Mouse (Mus musculus) heart, embryonic 13.5 days (tissue): ENCODE results near the gene Sertad2. TPM values are rescaled to one million over a fixed set of nuclear protein-coding genes. Genes with fewer than 3 reads are reported as not detected.

Experiments used
- ATAC-seq: fragments of 200-750 bp; cut with Nextera tagmentation; 2 replicates; pipeline ENCODE4 v1.8.0; 2017; ENCODE audit warnings: moderate TSS enrichment; ENCODE audit not compliant: insufficient number of reproducible peaks, low FRiP score, low TSS enrichment; ENCODE audit errors: extremely low read depth
- H3K27ac ChIP-seq: fragments of 300-500 bp; sonication (generic); replicated peaks from 2 replicates; pipeline ENCODE4 v1.5.1; 2015; ENCODE audit warnings: moderate library complexity, mild to moderate bottlenecking, inconsistent platforms
- H3K27me3 ChIP-seq: fragments of 300-500 bp; sonication (generic); replicated peaks from 2 replicates; pipeline ENCODE4 v1.6.1; 2015; ENCODE audit warnings: mild to moderate bottlenecking, inconsistent platforms
- H3K36me3 ChIP-seq: fragments of 300-500 bp; sonication (generic); 2 replicates; pipeline ENCODE4 v1.6.1; 2015; ENCODE audit warnings: mild to moderate bottlenecking, inconsistent platforms
- H3K4me1 ChIP-seq: fragments of 300-500 bp; sonication (generic); 2 replicates; pipeline ENCODE4 v1.6.1; 2015; ENCODE audit warnings: inconsistent platforms
- H3K4me2 ChIP-seq: fragments of 300-500 bp; sonication (generic); 2 replicates; pipeline ENCODE4 v1.6.1; 2015; ENCODE audit warnings: inconsistent platforms, mild to moderate bottlenecking, moderate library complexity
- H3K4me3 ChIP-seq: fragments of 300-500 bp; sonication (generic); 2 replicates; pipeline ENCODE4 v1.5.1; 2015; ENCODE audit warnings: moderate library complexity, mild to moderate bottlenecking, inconsistent platforms
- H3K9ac ChIP-seq: fragments of 300-500 bp; sonication (generic); 2 replicates; pipeline ENCODE4 v1.6.1; 2015; ENCODE audit warnings: inconsistent platforms, mild to moderate bottlenecking, moderate library complexity
- H3K9me3 ChIP-seq: fragments of 300-500 bp; sonication (generic); 2 replicates; pipeline ENCODE4 v1.6.1; 2016; ENCODE audit warnings: inconsistent platforms
- WGBS: fragments of 180-500 bp; shearing (Covaris S2); methylation state at CpG from one replicate; pipeline ENCODE4 v1.1.7; 2015; ENCODE audit warnings: mixed read lengths; 5-methylcytosine and 5-hydroxymethylcytosine counted together
- polyA plus RNA-seq: library from polyadenylated mRNA; unstranded; fragments of >200 nt; fragmentation: Nextera tagmentation; extraction: Ambion mirVana; gene quantifications from 2 replicates; pipeline ENCODE4 v1.2.1, GENCODE M21; 2015

The Sertad2 gene
- polyA plus RNA-seq, 1 experiment from 2014 or later = 30.5 TPM

- Histone ChIP-seq H3K9ac (peak overlapping the region; percentile 50; the same call in 1 of the 2 replicates), H3K27me3 (no peaks in the 10 kb centered on the region), H3K27ac (peak overlapping the region; percentile 37), H3K4me1 (peaks cover 71% of the 10 kb centered on the region), H3K36me3 (peaks cover 33% of the 10 kb centered on the region), H3K9me3 (no peaks in the 10 kb centered on the region), H3K4me2 (no peak overlapping the region), H3K4me3 (no peak overlapping the region)
- no peak for ATAC-seq
- 52% methylated on average over 10 of the region's 10 CpGs for WGBS
Measured at GRCm38 (mm10) chr11:20646986-20647726, 104.1 kb downstream of the Sertad2 start.

- Histone ChIP-seq H3K27me3 (no peaks in the 10 kb centered on the region), H3K27ac (0 out of 2 replicates have a peak overlapping the region, but pooled peaks have one; percentile 8), H3K4me1 (peaks cover 67% of the 10 kb centered on the region), H3K4me2 (no peak overlapping the region), H3K36me3 (peaks cover 37% of the 10 kb centered on the region), H3K4me3 (no peak overlapping the region), H3K9ac (no peak overlapping the region), H3K9me3 (no peaks in the 10 kb centered on the region)
- WGBS = 62% methylated on average over 19 of the region's 19 CpGs
- ATAC-seq = no peak
Measured at GRCm38 (mm10) chr11:20647902-20648625, 105.0 kb downstream of the Sertad2 start.

GRCm38 (mm10) chr11:20649477-20649876 lies 106.4 kb downstream of the Sertad2 start:
- Histone ChIP-seq H3K4me3 (no peak overlapping the region), H3K36me3 (peaks cover 49% of the 10 kb centered on the region), H3K27ac (no peak overlapping the region), H3K9ac (no peak overlapping the region), H3K4me1 (peaks cover 60% of the 10 kb centered on the region), H3K27me3 (no peaks in the 10 kb centered on the region), H3K4me2 (no peak overlapping the region), H3K9me3 (no peaks in the 10 kb centered on the region)
- 82% methylated on average over 5 of the region's 5 CpGs for WGBS
- ATAC-seq = no peak

DNA sequence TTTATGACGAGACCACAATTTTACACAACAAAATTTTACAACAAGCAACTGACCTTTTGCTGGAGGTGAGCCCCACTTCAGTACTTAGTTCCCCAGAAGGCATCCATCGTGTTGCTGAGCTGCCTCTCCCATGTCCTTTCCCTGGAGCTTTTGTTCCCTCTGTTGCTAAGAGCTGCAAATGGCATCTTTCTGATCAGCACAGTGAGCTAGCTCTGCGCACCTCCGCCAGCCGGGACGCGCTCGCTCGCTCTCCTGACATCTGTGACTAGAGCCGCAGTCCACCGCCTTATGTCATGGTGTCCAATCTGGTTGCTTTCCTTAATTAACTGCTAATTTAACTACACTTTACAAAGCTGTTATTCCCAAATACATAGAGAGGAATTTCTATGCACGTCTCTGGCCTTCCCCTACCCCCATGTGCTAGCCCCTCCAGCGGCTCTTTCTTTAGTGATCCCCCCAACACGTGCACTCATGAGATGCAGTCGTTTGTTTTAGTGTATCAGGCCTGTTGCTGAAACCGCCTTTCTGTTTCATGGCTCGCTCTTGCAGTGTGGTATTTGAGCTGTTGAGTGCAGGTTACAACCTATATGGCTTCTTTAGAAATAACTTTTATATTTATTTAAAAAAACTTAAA lies 107.1 kb downstream of the Sertad2 start:
- H3K4me2 ChIP-seq = no peak overlapping the region
- H3K4me3 ChIP-seq = no peak overlapping the region
- no peak overlapping the region for H3K27ac ChIP-seq
- H3K36me3 ChIP-seq = peaks cover 51% of the 10 kb centered on the region
- H3K4me1 ChIP-seq = peaks cover 60% of the 10 kb centered on the region
- H3K9ac ChIP-seq = no peak overlapping the region
- H3K27me3 ChIP-seq = no peaks in the 10 kb centered on the region
- no peaks in the 10 kb centered on the region for H3K9me3 ChIP-seq
- ATAC-seq = no peak
- WGBS = 86% methylated on average over 17 of the region's 17 CpGs

DNA sequence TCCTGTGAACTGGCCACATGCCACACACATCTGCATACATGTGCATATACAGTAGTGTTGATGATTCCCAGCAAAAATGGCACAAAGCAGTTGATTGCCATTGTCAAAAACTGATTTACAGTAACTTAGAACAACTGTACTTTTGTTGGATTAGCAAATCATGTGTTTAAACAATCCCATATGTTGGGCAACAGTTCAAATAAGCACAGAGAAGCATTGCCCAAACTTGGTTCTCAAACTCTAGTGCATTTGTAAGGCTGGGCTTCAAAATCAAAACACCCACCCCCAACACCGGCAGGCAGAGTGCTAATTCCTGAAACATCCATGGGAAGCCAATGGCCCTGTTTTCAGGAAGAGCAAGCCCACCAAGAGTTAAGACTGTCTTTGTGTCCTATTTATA lies 108.1 kb downstream of the Sertad2 start:
- Histone ChIP-seq H3K9ac (no peak overlapping the region), H3K4me3 (no peak overlapping the region), H3K9me3 (no peaks in the 10 kb centered on the region), H3K4me2 (no peak overlapping the region), H3K36me3 (peaks cover 51% of the 10 kb centered on the region), H3K27me3 (no peaks in the 10 kb centered on the region), H3K4me1 (peaks cover 60% of the 10 kb centered on the region), H3K27ac (peak overlapping the region; percentile 10; the same call in 1 of the 2 replicates)
- no peak for ATAC-seq
- WGBS = 70% methylated on average over 1 of the region's 1 CpGs

DNA sequence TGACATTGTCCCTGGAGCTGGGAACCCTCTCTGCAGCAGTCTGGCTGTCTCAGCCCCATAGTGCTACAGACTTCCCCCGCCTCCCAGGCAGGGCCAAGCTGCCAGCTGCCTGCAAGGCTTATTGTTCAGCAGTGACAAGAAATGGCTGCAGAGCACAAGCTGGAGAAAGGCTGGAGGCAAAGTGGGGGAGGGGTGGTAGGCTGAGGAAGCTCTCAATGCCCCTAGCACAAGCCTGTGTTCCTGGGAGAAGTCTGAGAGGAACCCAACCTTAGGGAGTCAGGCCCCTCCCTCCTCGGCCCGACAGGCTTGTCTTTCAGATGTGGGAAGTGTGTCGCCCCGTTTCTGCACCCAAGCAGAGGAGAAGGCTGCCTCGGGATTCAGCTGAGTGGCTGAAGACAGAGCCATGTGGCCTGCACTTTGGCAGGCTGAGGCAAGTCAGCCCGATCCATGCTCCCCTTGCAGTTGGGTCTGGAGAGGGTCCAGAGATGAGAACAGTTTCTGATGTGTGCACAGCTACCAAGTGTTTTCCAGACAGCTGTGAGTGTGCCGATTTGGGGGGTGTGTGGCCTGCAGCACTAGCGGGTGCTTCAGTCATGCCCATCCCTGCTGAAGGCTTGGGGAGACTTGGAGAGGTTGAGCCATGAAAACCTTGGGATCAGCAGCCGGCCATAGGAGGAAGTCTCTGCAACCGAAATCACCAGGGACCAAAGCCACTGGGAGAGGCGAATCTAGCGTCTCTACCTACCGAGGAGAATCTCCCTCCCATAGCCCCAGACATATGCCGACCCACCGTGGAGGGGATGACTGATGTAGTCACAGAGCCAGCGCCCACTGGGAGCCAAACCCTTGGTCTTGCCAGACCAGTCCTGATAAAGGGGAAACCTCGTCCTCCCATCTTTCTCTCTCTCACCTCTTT lies 113.0 kb downstream of the Sertad2 start:
- Histone ChIP-seq H3K27me3 (no peaks in the 10 kb centered on the region), H3K4me2 (peak overlapping the region; percentile 68), H3K36me3 (peaks cover 22% of the 10 kb centered on the region), H3K9ac (peak overlapping the region; percentile 72), H3K27ac (peak overlapping the region; percentile 75), H3K4me1 (peaks cover 48% of the 10 kb centered on the region), H3K9me3 (no peaks in the 10 kb centered on the region), H3K4me3 (peak overlapping the region; percentile 38)
- WGBS = 10% methylated on average over 18 of the region's 18 CpGs
- peak; percentile 28 for ATAC-seq

GRCm38 (mm10) chr11:20656711-20657057 lies 113.6 kb downstream of the Sertad2 start:
- H3K4me3 ChIP-seq = peak overlapping the region; percentile 38
- H3K9me3 ChIP-seq = no peaks in the 10 kb centered on the region
- H3K9ac ChIP-seq = peak overlapping the region; percentile 72
- peaks cover 47% of the 10 kb centered on the region for H3K4me1 ChIP-seq
- peaks cover 19% of the 10 kb centered on the region for H3K36me3 ChIP-seq
- ATAC-seq = no peak
- H3K27me3 ChIP-seq = no peaks in the 10 kb centered on the region
- H3K27ac ChIP-seq = peak overlapping the region; percentile 75
- WGBS = 15% methylated on average over 10 of the region's 10 CpGs
- peak overlapping the region; percentile 68 for H3K4me2 ChIP-seq

- no peak for ATAC-seq
- no peak overlapping the region for H3K4me3 ChIP-seq
- H3K36me3 ChIP-seq = peaks cover 6% of the 10 kb centered on the region
- peaks cover 46% of the 10 kb centered on the region for H3K4me1 ChIP-seq
- no peaks in the 10 kb centered on the region for H3K27me3 ChIP-seq
- no peak overlapping the region for H3K27ac ChIP-seq
- H3K4me2 ChIP-seq = no peak overlapping the region
- no peak overlapping the region for H3K9ac ChIP-seq
- no peaks in the 10 kb centered on the region for H3K9me3 ChIP-seq
- 64% methylated on average over 3 of the region's 3 CpGs for WGBS
Measured at GRCm38 (mm10) chr11:20659094-20659493, 116.0 kb downstream of the Sertad2 start.

DNA sequence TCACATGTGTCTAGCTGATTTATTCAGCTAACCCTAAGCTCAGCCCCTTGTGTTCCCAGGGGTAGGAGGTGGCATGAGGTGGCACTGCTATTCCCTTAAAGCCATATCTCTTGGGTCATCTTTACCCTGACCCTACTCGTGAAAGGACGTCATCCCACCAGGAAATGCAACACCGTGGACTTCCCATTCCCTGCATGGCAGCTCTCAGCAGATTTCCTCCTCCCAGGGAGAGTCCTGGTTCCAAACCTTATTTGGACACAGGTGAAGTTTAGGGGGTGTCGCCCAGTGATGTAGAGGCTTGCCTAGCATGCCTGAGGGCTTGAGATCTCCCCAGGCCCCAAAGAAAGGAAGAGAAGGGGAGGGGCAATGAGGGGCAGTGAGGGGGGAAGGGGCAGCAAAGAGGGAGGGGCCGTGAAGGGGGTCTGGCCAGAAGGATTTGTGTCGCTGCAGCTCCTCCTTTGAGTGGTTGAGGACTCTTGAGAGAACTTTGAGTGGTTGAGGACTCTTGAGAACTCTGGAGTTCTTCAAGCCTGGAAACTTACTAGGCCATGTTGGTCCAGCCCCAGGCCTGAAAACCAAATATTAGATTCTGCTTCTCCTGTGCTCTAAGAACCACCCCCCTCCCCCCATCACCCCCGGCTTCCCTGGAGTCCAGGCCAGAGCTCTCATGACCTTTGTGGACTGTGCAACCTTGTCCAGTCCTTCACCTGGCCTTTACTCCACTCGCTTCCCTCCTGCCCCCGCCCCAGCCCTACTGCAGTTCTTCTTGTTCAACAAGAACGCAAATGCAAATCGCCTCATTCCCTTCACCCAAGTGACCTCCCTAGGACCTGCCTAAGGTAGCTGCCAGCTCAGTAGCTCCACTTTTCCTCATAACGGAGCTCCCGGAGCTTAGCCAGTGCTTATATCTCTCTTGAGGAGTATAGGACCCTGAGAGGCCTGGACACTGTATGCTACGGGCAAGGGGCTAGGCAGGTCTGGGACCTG lies 117.4 kb downstream of the Sertad2 start:
- no peaks in the 10 kb centered on the region for H3K27me3 ChIP-seq
- 59% methylated on average over 14 of the region's 14 CpGs for WGBS
- no peak for ATAC-seq
- no peak overlapping the region for H3K4me3 ChIP-seq
- H3K4me1 ChIP-seq = peaks cover 33% of the 10 kb centered on the region
- no peak overlapping the region for H3K4me2 ChIP-seq
- H3K9me3 ChIP-seq = no peaks in the 10 kb centered on the region
- no peaks in the 10 kb centered on the region for H3K36me3 ChIP-seq
- no peak overlapping the region for H3K27ac ChIP-seq
- H3K9ac ChIP-seq = no peak overlapping the region

DNA sequence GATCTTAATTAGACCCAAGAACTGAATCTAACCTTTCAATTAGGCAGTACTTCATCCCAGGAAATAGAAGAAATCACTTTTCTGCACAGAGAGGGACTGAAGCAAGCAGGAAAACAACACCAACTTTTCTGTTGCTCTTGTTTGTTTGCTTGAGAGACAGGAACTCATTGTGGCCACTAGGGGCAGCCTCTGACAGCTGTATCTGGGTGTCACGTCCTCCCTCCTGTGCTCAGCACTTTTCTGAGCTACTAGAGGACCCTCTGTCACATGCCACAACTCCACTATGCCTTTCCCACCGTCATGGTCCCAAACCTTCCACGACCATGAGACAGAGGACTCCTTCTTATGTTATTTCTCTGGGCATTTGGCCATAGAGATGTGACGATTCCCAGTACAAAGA lies 118.6 kb downstream of the Sertad2 start:
- no peak overlapping the region for H3K4me3 ChIP-seq
- H3K4me1 ChIP-seq = peaks cover 21% of the 10 kb centered on the region
- H3K9me3 ChIP-seq = no peaks in the 10 kb centered on the region
- 30% methylated on average over 4 of the region's 4 CpGs for WGBS
- H3K27ac ChIP-seq = no peak overlapping the region
- no peaks in the 10 kb centered on the region for H3K27me3 ChIP-seq
- no peaks in the 10 kb centered on the region for H3K36me3 ChIP-seq
- no peak for ATAC-seq
- no peak overlapping the region for H3K4me2 ChIP-seq
- no peak overlapping the region for H3K9ac ChIP-seq
